Mouse (Mus musculus) mouse embryonic stem cell (cell line): ENCODE measurements around the gene Dennd4c.
"Not testable (repeated sequence)": the region's sequence is repeated elsewhere in the genome, so short reads cannot be mapped to it uniquely, and the experiment has no call there.

Source experiments
- in situ Hi-C, 2 experiments: fragments of 300-500 bp; cut with MboI; formaldehyde crosslinking; loops; 1 replicate in 1 of 2; 3 replicates in 1 of 2; pipeline ENCODE4 v1.14.3; 2019 to 2020; ENCODE audit warnings: low sequenced_read_pairs in 2 of 2, low pct_unique_long_range_greater_than_20kb in 1 of 2, mixed read lengths in 1 of 2; ENCODE audit not compliant: unreplicated experiment in 1 of 2

Gene Dennd4c

GRCm38 (mm10) chr4:86750346-86750945, 2.1 kb downstream of the Dennd4c start:
- in situ Hi-C loops: no loop called here

DNA sequence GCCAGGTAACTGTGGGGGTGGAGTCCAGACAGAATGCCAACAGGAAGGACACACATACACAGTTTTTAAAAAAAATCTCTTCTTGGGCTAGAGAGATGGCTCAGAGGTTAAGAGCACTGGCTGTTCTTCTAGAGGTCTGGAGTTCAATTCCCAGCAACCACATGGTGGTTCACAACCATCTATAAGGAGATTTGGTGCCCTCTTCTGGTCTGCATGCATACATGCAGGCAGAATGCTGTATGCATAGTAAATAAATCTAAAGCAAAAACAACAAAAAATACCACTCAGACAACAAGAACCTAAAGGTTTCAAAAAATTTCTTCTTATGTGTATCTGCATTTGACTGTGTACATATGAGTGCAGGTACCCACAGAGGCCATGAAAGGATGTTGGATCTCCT, 16.0 kb downstream of the Dennd4c start:
- in situ Hi-C loops: no loop called here

GRCm38 (mm10) chr4:86777587-86777986, 29.2 kb downstream of the Dennd4c start:
- in situ Hi-C loops: no loop called here

- in situ Hi-C loops: no loop called here
These were observed 62.2 kb downstream of the Dennd4c start for GRCm38 (mm10) chr4:86810604-86811003.

- in situ Hi-C loops: no loop called here
These were observed 66.5 kb downstream of the Dennd4c start for GRCm38 (mm10) chr4:86814850-86815249.

DNA sequence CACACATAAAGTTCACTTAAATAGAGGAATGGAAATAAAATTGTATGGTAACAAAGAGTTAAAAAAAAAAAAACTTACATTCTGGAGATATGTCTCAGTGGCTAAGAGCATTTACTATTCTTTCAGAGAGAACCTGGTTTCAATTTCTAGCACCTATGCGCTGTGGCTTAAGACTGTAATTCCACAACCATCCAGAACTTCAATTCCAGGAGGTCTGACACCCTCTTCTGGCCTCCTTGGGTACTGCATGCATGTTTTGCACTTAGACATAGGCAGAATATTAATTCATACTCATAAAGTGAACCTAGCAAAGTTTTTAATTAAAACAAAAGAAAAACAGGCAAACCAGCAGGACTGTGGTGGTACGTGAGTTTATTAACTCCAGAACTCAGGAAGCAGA, 74.8 kb downstream of the Dennd4c start:
- in situ Hi-C loops: no loop called here

DNA sequence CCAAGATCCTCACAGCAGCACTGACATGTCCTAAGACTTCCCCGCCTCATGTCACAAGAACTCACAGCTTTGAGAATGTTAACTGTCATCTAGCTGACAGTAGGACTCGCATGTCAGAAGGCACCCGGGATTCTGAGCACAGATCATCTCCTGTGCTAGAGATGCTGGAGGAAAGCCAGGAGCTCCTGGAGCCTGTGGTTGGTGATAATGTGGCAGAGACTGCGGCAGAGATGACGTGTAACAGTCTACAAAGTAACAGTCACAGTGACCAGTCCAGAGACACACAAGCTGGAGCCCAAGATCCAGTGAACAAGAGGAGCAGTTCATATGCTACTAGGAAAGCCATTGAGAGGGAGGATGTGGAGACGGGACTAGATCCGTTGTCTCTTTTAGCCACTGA, 76.8 kb downstream of the Dennd4c start:
- in situ Hi-C loops: no loop called here

DNA sequence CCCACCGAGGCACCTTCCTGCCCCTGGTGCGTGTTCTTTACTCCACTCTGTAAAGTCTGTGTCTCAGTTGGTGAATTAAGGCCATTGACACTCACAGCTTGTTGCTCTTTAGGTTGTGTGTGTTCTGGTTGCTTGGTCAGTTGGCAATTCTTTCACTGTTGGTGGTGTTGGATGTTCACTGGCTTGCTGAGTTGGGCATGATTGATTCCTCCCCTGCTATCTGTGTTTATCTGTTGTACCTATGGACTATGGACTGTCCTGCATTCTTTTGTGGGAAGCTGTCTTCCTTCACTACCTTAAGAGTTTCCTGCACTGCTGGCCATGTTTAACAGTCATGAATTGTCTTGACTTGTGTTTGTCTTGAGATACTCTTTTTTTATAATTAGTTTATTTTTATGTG, 83.5 kb downstream of the Dennd4c start:
- in situ Hi-C loops: no loop called here

GRCm38 (mm10) chr4:86841141-86841540, 92.8 kb downstream of the Dennd4c start:
- in situ Hi-C loops: not testable (repeated sequence)

GRCm38 (mm10) chr4:86845384-86845783, 97.0 kb downstream of the Dennd4c start:
- in situ Hi-C loops: no loop called here

DNA sequence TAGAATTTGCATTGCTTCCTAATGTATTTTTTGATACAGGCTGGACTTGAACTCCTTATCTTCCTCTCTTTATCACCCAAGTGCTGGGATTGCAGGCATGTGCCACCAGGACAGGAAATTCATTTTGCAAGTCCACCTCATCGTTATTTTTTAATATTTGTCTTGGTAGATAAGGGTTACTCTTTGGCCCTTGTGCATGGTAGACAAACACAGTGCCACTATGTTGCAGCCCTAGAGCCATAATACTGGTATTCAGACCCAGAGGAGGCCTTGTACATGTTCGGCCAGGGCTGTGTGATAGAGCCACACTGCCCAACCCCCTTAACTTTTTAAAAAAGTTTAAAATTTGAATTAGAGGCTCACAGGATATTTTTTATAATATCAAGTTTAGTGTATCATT, 98.9 kb downstream of the Dennd4c start:
- in situ Hi-C loops: no loop called here

- in situ Hi-C loops: no loop called here
These were observed 103.0 kb downstream of the Dennd4c start for GRCm38 (mm10) chr4:86851331-86851730.

- in situ Hi-C loops: no loop called here
These were observed 103.7 kb downstream of the Dennd4c start for GRCm38 (mm10) chr4:86852018-86852417.

- in situ Hi-C loops: no loop called here
These were observed 104.6 kb downstream of the Dennd4c start for GRCm38 (mm10) chr4:86852813-86853590.

GRCm38 (mm10) chr4:86856304-86857112, 108.2 kb downstream of the Dennd4c start:
- in situ Hi-C loops: no loop called here

- in situ Hi-C loops: no loop called here
These were observed 109.0 kb downstream of the Dennd4c start, which contains the start of gene Rps6 for GRCm38 (mm10) chr4:86857113-86858069. Gene Rps6 (minus strand): TSS chr4:86857412.

GRCm38 (mm10) chr4:86858070-86858440, 109.7 kb downstream of the Dennd4c start:
- in situ Hi-C loops: no loop called here

GRCm38 (mm10) chr4:86864087-86864486, 115.7 kb downstream of the Dennd4c start:
- in situ Hi-C loops: no loop called here
